18 mouse cellular contexts compared by ENCODE assay signal in the genomic region with DNA sequence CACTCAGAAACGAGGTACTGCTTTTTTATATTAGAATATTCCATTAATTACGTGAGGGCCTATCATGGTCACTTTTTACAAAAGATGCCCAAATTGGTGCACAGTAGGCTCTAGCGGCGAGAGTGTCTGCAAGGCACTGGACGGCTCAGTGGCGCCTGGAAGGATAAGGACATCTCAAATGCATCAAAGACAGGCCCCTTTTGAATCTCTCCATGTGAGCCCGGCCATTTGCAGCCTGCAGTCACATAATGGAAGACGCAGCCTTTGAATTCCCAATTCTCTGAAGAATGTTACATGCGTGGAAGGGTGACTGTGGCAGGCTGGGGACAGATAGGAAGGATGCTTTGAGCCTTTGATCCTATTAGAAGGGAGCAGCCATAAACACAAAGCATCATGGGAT.
"Had no signal": no experiment of that assay in that cellular context is flagged by ENCODE, and none has a peak within 500 bp of the region (broad histone marks: within the 10 kb centered on the region; RNA-seq: fewer than 3 reads in every experiment).

No protein-coding gene starts in this region.

- H3K9ac ChIP-seq: kidney, embryonic 15.5 days; liver, embryonic 13.5 days; lung, embryonic 14.5 days; neural tube, embryonic 15.5 days; stomach, embryonic 15.5 days had no signal

- ATAC-seq: lung, postnatal 0 days had no signal

- H3K36me3 ChIP-seq: kidney, embryonic 15.5 days; liver, embryonic 13.5 days; neural tube, embryonic 15.5 days; stomach, embryonic 15.5 days had no signal

- H3K4me1 ChIP-seq: kidney, embryonic 15.5 days; liver, embryonic 13.5 days; stomach, embryonic 15.5 days had no signal

- DNase-seq: kidney, adult 11 months; kidney, adult 8-10 months; kidney, postnatal 10 days; kidney, postnatal 36 days; layer of hippocampus, postnatal 36 days; liver, embryonic 13.5 days; lung, embryonic 14.5 days; right cerebral cortex, adult 18-20 months; right cerebral cortex, postnatal 14 days; right cerebral cortex, postnatal 4 days; thymus, postnatal 25 days had no signal

- H3K4me3 ChIP-seq: kidney, embryonic 15.5 days; left cerebral cortex, adult 2 months; liver, embryonic 13.5 days; myocyte; neural tube, embryonic 15.5 days; stomach, embryonic 15.5 days had no signal

- H3K9me3 ChIP-seq: kidney, embryonic 15.5 days; liver, embryonic 13.5 days; neural tube, embryonic 15.5 days; stomach, embryonic 15.5 days had no signal

- H3K27ac ChIP-seq: kidney, embryonic 15.5 days; left cerebral cortex, adult 2 months; liver, embryonic 13.5 days; macrophage; neural tube, embryonic 15.5 days; stomach, embryonic 15.5 days had no signal

- H3K27me3 ChIP-seq: liver, embryonic 13.5 days; neural tube, embryonic 15.5 days; stomach, embryonic 15.5 days had no signal

- H3K4me2 ChIP-seq: kidney, embryonic 15.5 days; liver, embryonic 13.5 days; lung, embryonic 14.5 days; neural tube, embryonic 15.5 days; stomach, embryonic 15.5 days had no signal
